Mouse (Mus musculus): Measurements from ENCODE around the gene Smarca2.

DNA sequence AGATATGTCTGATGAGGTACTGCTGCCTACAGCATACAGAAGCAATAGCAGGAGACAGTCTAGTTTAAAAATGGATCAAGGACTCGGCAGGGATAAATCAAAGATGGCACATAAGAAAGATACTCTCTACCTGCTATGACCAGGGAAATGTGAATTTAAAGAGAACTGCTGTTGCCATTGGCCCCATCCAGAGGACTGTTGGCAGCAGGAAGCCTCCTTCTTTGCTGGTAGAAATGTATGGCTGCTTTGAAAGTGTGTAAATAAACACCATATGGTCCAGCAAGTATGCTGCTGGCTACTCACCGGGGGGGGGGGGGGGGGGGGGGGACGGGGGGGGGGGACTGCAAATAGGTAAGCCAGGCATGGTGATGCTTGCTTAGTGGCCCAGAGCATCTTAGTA is 189.5 kb downstream of the Smarca2 start:
- TF ChIP-seq CTCF (conservative IDR thresholded peaks at IDR 0.05; ENCODE audit: low read length) (no peak), POU5F1 (IDR thresholded peaks at IDR 0.05; ENCODE audit: borderline replicate concordance, low read length) (no peak)

Measured in E14TG2a.4 (cell line).